In the genomic region with DNA sequence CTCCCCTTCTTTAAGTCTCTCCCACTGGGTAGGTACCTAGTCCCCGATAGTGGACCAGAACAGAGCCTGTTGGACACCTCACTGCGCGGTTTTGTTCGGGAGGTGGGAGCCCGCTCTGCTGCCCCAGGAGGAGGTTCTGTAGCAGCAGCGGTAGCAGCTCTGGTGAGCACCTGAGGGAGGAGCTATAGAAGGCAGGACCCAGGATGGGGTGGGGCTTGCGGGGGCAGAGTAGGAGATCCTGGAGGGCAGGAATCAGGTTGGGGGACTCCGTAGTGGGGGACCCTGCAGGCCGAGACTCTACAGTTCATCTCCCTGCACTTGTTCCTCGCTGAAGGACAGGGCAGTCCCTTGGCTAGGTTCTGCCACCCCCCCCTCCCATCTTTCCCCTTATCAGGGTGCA, we compare ENCODE assay signal across 11 mouse cellular contexts. TPM values are rescaled to one million over a fixed set of nuclear protein-coding genes. Genes with fewer than 3 reads are reported as not detected.
DNase-seq lines count a peak whose midpoint lies in the region; ATAC-seq and TF ChIP-seq lines count a peak whose summit lies in the region.
"Had no signal": no experiment of that assay in that cellular context is flagged by ENCODE, and none has a peak within 500 bp of the region (broad histone marks: within the 10 kb centered on the region; RNA-seq: fewer than 3 reads in every experiment).

No protein-coding gene starts in this region.

- peak; percentile 9; the same call in 1 of the 2 replicates for ATAC-seq in heart, embryonic 13.5 days (ENCODE audit: extremely low read depth, insufficient number of reproducible peaks, low FRiP score, low TSS enrichment)
- ATAC-seq in neural tube, embryonic 12.5 days (ENCODE audit: low FRiP score, low read depth) = no peak
- no peak for ATAC-seq in limb, embryonic 12.5 days (ENCODE audit: insufficient number of reproducible peaks, insufficient read depth, low FRiP score, low TSS enrichment, low read depth)
- ATAC-seq in stomach, postnatal 0 days (ENCODE audit: low FRiP score, low TSS enrichment) = no peak

- DNase-seq in heart, adult 2 months = no peak
- no peak for DNase-seq in neural tube, embryonic 10.5 days (ENCODE audit: extremely low spot score, low spot score)
- no peak for DNase-seq in stomach, postnatal 0 days (ENCODE audit: low spot score)
- no peak for DNase-seq in adrenal gland, postnatal 14 days
- no peak for DNase-seq in layer of hippocampus, adult 2 months (ENCODE audit: low spot score in 2 of 2)
- DNase-seq: thymus, postnatal 36 days had no signal

- TF ChIP-seq POLR2A in heart, adult 2 months (IDR thresholded peaks at IDR 0.05; ENCODE audit: insufficient read depth, low read depth, low read length) = no peak

- H3K36me3 ChIP-seq in heart, embryonic 13.5 days = no peaks in the 10 kb centered on the region
- H3K36me3 ChIP-seq in heart, adult 2 months (ENCODE audit: control insufficient read depth, insufficient read depth, low read length) = no peaks in the 10 kb centered on the region
- no peaks in the 10 kb centered on the region for H3K36me3 ChIP-seq in neural tube, embryonic 12.5 days
- H3K36me3 ChIP-seq in limb, embryonic 12.5 days = no peaks in the 10 kb centered on the region
- H3K36me3 ChIP-seq in stomach, postnatal 0 days (ENCODE audit: control insufficient read depth, insufficient read depth, low read length) = no peaks in the 10 kb centered on the region

- H3K4me3 ChIP-seq in heart, embryonic 13.5 days = peak overlapping the region; percentile 27
- no peak overlapping the region for H3K4me3 ChIP-seq in heart, adult 2 months
- H3K4me3 ChIP-seq in neural tube, embryonic 12.5 days = no peak overlapping the region
- H3K4me3 ChIP-seq in limb, embryonic 12.5 days (replicated peaks) = peak overlapping the region; percentile 23
- H3K4me3 ChIP-seq in stomach, postnatal 0 days (ENCODE audit: low read depth, low read length) = no peak overlapping the region
- H3K4me3 ChIP-seq in layer of hippocampus, adult 2 months = no peak overlapping the region
- H3K4me3 ChIP-seq: erythroblast, embryonic 14.5 days had no signal

- no peak for TF ChIP-seq EP300 in heart, adult 2 months (IDR thresholded peaks at IDR 0.05; ENCODE audit: insufficient read depth, low read depth, low read length)
- no peak for TF ChIP-seq EP300 in stomach, postnatal 0 days (optimal IDR thresholded peaks at IDR 0.05)

- H3K9me3 ChIP-seq in heart, embryonic 13.5 days = no peaks in the 10 kb centered on the region
- H3K9me3 ChIP-seq in neural tube, embryonic 12.5 days = no peaks in the 10 kb centered on the region
- no peaks in the 10 kb centered on the region for H3K9me3 ChIP-seq in limb, embryonic 12.5 days
- no peaks in the 10 kb centered on the region for H3K9me3 ChIP-seq in stomach, postnatal 0 days (ENCODE audit: control insufficient read depth, low read length)

- H3K27me3 ChIP-seq in heart, embryonic 13.5 days (replicated peaks) = 0 out of 2 replicates have a peak, but pooled peaks cover 4% of the 10 kb centered on the region
- H3K27me3 ChIP-seq in heart, adult 2 months (ENCODE audit: control insufficient read depth, insufficient read depth, low read length) = no peaks in the 10 kb centered on the region
- no peaks in the 10 kb centered on the region for H3K27me3 ChIP-seq in neural tube, embryonic 12.5 days (replicated peaks)
- peaks cover 15% of the 10 kb centered on the region for H3K27me3 ChIP-seq in limb, embryonic 12.5 days
- no peaks in the 10 kb centered on the region for H3K27me3 ChIP-seq in stomach, postnatal 0 days (ENCODE audit: control insufficient read depth, insufficient read depth, low read length)

- H3K4me2 ChIP-seq in heart, embryonic 13.5 days = peak overlapping the region; percentile 58
- peak overlapping the region; percentile 16 for H3K4me2 ChIP-seq in neural tube, embryonic 12.5 days (replicated peaks)
- peak overlapping the region; percentile 50 for H3K4me2 ChIP-seq in limb, embryonic 12.5 days
- peak overlapping the region; percentile 34; the same call in 1 of the 2 replicates for H3K4me2 ChIP-seq in stomach, postnatal 0 days (replicated peaks; ENCODE audit: low read depth)

- peak overlapping the region; percentile 71 for H3K9ac ChIP-seq in heart, embryonic 13.5 days
- no peak overlapping the region for H3K9ac ChIP-seq in heart, adult 2 months (ENCODE audit: low read depth, low read length)
- no peak overlapping the region for H3K9ac ChIP-seq in neural tube, embryonic 12.5 days
- peak overlapping the region; percentile 37; the same call in 1 of the 2 replicates for H3K9ac ChIP-seq in limb, embryonic 12.5 days (replicated peaks)
- H3K9ac ChIP-seq in stomach, postnatal 0 days (ENCODE audit: low read length) = peak overlapping the region; percentile 27; the same call in 1 of the 2 replicates

- H3K79me2 ChIP-seq in heart, adult 2 months (replicated peaks; ENCODE audit: control insufficient read depth, insufficient read depth, low read length) = no peaks in the 10 kb centered on the region

- peaks cover 29% of the 10 kb centered on the region for H3K4me1 ChIP-seq in heart, embryonic 13.5 days
- H3K4me1 ChIP-seq in heart, adult 2 months (ENCODE audit: control insufficient read depth, insufficient read depth, low read length) = no peaks in the 10 kb centered on the region
- H3K4me1 ChIP-seq in neural tube, embryonic 12.5 days = no peaks in the 10 kb centered on the region
- H3K4me1 ChIP-seq in limb, embryonic 12.5 days (replicated peaks) = no peaks in the 10 kb centered on the region
- H3K4me1 ChIP-seq in stomach, postnatal 0 days (replicated peaks; ENCODE audit: control insufficient read depth, insufficient read depth) = no peaks in the 10 kb centered on the region

- WGBS in heart, embryonic 13.5 days = 14% methylated on average over 10 of the region's 10 CpGs
- WGBS in heart, adult 2 months = 29% methylated on average over 10 of the region's 10 CpGs
- 18% methylated on average over 10 of the region's 10 CpGs for WGBS in neural tube, embryonic 12.5 days
- WGBS in limb, embryonic 12.5 days = 6% methylated on average over 10 of the region's 10 CpGs
- 16% methylated on average over 10 of the region's 10 CpGs for WGBS in stomach, postnatal 0 days

- H3K27ac ChIP-seq in heart, embryonic 13.5 days (replicated peaks) = peak overlapping the region; percentile 74
- H3K27ac ChIP-seq in heart, adult 2 months = no peak overlapping the region
- no peak overlapping the region for H3K27ac ChIP-seq in neural tube, embryonic 12.5 days
- no peak overlapping the region for H3K27ac ChIP-seq in limb, embryonic 12.5 days
- H3K27ac ChIP-seq in stomach, postnatal 0 days (replicated peaks) = no peak overlapping the region
- H3K27ac ChIP-seq in layer of hippocampus, adult 2 months = no peak overlapping the region

- no peak for TF ChIP-seq CTCF in heart, adult 2 months (IDR thresholded peaks at IDR 0.05)
- TF ChIP-seq CTCF in stomach, postnatal 0 days (IDR thresholded peaks at IDR 0.05; ENCODE audit: low read depth) = no peak
- TF ChIP-seq CTCF in layer of hippocampus, adult 2 months (conservative IDR thresholded peaks at IDR 0.05) = no peak

- intact Hi-C loops in heart, adult 2 months (cut with DNase I) = no loop called here

RNA-seq across cellular contexts. Expression of a gene that starts 8.7 kb away (rescaled TPM):
- 3.0 and 3.6 TPM in 2 replicates for polyA plus RNA-seq in heart, embryonic 13.5 days (2015; fragmentation: Nextera tagmentation; extraction: Ambion mirVana)
- total RNA-seq in heart, adult 2 months (2021) = not detected
- polyA plus RNA-seq in heart, adult 2 months (2012; rRNA removed) = 0.12 TPM in 1 of 2 replicates, not detected in the other
- 0.34 TPM in 1 of 2 replicates, not detected in the other for polyA plus RNA-seq in neural tube, embryonic 12.5 days (2016; fragmentation: Nextera tagmentation; extraction: Ambion mirVana)
- polyA plus RNA-seq in limb, embryonic 12.5 days (2016; fragmentation: Nextera tagmentation; extraction: Ambion mirVana) = 0.14 TPM in 1 of 2 replicates, not detected in the other
- polyA plus RNA-seq in stomach, postnatal 0 days (2015; fragmentation: Nextera tagmentation; extraction: Ambion mirVana) = 0.22 and 0.42 TPM in 2 replicates
- total RNA-seq in adrenal gland, postnatal 14 days (2021) = 1.8 and 25.8 TPM in 2 replicates
- not detected for total RNA-seq in layer of hippocampus, adult 2 months (2021)
- polyA plus RNA-seq: erythroblast, embryonic 14.5 days had no signal

RNA-seq across cellular contexts. Expression of a gene that starts 22.1 kb away (rescaled TPM):
- polyA plus RNA-seq in heart, embryonic 13.5 days (2015; fragmentation: Nextera tagmentation; extraction: Ambion mirVana) = not detected in 2 replicates
- total RNA-seq in heart, adult 2 months (2021) = not detected
- polyA plus RNA-seq in heart, adult 2 months (2012; rRNA removed) = 0.10 and 0.12 TPM in 2 replicates
- polyA plus RNA-seq in neural tube, embryonic 12.5 days (2016; fragmentation: Nextera tagmentation; extraction: Ambion mirVana) = not detected in 2 replicates
- not detected in 2 replicates for polyA plus RNA-seq in limb, embryonic 12.5 days (2016; fragmentation: Nextera tagmentation; extraction: Ambion mirVana)
- polyA plus RNA-seq in stomach, postnatal 0 days (2015; fragmentation: Nextera tagmentation; extraction: Ambion mirVana) = not detected in 2 replicates
- not detected in 2 replicates for total RNA-seq in adrenal gland, postnatal 14 days (2021)
- total RNA-seq in layer of hippocampus, adult 2 months (2021) = not detected
- total RNA-seq: left cerebral cortex, adult 18-20 months had no signal
- polyA plus RNA-seq: erythroblast, embryonic 14.5 days had no signal

RNA-seq across cellular contexts. Expression of a gene that starts 39.3 kb away (rescaled TPM):
- 47.1 and 51.6 TPM in 2 replicates for polyA plus RNA-seq in heart, embryonic 13.5 days (2015; fragmentation: Nextera tagmentation; extraction: Ambion mirVana)
- total RNA-seq in heart, adult 2 months (2021) = 10 to 100 TPM; 36.0 to 65.5 TPM
- 70.2 and 89.7 TPM in 2 replicates for polyA plus RNA-seq in heart, adult 2 months (2012; rRNA removed)
- polyA plus RNA-seq in neural tube, embryonic 12.5 days (2016; fragmentation: Nextera tagmentation; extraction: Ambion mirVana) = 30.9 and 31.0 TPM in 2 replicates
- 47.6 and 54.7 TPM in 2 replicates for polyA plus RNA-seq in limb, embryonic 12.5 days (2016; fragmentation: Nextera tagmentation; extraction: Ambion mirVana)
- polyA plus RNA-seq in stomach, postnatal 0 days (2015; fragmentation: Nextera tagmentation; extraction: Ambion mirVana) = 145 TPM in 2 replicates
- 89.0 and 97.1 TPM in 2 replicates for total RNA-seq in adrenal gland, postnatal 14 days (2021)
- 1 to 10 TPM; 4.7 to 4.8 TPM for total RNA-seq in layer of hippocampus, adult 2 months (2021)
- polyA plus RNA-seq: erythroblast, embryonic 14.5 days had no signal

RNA-seq across cellular contexts. Expression of a gene that starts 52.8 kb away (rescaled TPM):
- polyA plus RNA-seq in heart, embryonic 13.5 days (2015; fragmentation: Nextera tagmentation; extraction: Ambion mirVana) = 9.5 and 10.7 TPM in 2 replicates
- 1 to 10 TPM; 6.6 to 7.5 TPM for total RNA-seq in heart, adult 2 months (2021)
- 4.7 and 6.1 TPM in 2 replicates for polyA plus RNA-seq in heart, adult 2 months (2012; rRNA removed)
- polyA plus RNA-seq in neural tube, embryonic 12.5 days (2016; fragmentation: Nextera tagmentation; extraction: Ambion mirVana) = 51.9 and 58.0 TPM in 2 replicates
- 32.5 and 38.7 TPM in 2 replicates for polyA plus RNA-seq in limb, embryonic 12.5 days (2016; fragmentation: Nextera tagmentation; extraction: Ambion mirVana)
- 27.1 and 31.8 TPM in 2 replicates for polyA plus RNA-seq in stomach, postnatal 0 days (2015; fragmentation: Nextera tagmentation; extraction: Ambion mirVana)
- total RNA-seq in adrenal gland, postnatal 14 days (2021) = 28.1 and 35.8 TPM in 2 replicates
- 10 to 100 TPM; 40.7 to 43.1 TPM for total RNA-seq in layer of hippocampus, adult 2 months (2021)

Comparison
In these comparisons a context has a peak if more than half of its experiments do, and no peak if none do; other contexts are left out.
1. H3K4me3 ChIP-seq: peak in heart, embryonic 13.5 days (single experiment) and limb, embryonic 12.5 days (single experiment); none in heart, adult 2 months (single experiment), neural tube, embryonic 12.5 days (single experiment), stomach, postnatal 0 days (single experiment) and layer of hippocampus, adult 2 months (single experiment).
2. H3K9ac ChIP-seq: peak in heart, embryonic 13.5 days (single experiment), limb, embryonic 12.5 days (single experiment) and stomach, postnatal 0 days (single experiment); none in heart, adult 2 months (single experiment) and neural tube, embryonic 12.5 days (single experiment).
3. Peak in every context shown above with its lines, with median percentiles within 50 percentile points of each other: H3K4me2 ChIP-seq.